Mouse (Mus musculus): ENCODE measurements at regions not wholly inside any gene's neighbourhood (a gene's known extent, or its start where the extent isn't known, plus 50 kb on each side); places are given as distances from the start of the nearest gene placed in this dataset.

DNA sequence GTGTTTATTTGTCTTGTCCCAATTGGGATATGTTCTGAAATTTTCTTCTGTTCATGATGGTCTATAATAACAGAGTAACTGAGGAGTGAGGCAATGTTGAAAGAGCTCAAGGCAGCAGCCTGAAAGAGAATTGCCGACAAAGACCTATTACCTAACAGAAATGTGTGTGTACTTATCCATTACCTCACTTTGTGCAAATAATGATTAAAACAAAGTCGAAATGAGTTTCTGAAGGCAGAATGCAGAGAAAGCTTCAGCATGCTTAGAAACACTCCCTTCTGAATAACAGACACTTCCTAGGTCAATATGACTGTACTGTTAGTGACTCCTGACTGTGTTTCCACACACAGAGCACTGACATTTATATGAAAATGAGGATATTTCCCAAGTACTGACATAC is 63.0 kb downstream of the Kbtbd8 start:
- no peak for DNase-seq

DNA sequence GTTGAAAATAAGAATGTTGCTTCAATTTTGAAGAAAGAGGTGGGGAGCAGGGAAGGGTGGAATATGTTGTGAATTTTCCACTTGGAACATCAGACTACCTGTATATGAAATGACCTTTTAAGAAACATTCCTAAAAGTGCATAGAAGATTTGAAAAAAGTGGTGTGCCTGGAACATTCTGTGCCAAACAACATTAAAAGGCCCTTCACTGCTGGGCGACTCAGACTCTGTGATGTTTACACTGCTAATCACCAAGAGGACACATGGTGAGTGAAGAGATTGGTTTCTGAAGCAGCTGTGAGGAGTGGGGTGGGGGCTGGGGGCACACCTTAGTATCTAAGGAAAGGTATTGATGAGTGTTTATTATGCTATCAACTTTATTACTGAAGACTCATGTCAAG is 65.2 kb downstream of the Kbtbd8 start:
- DNase-seq = no peak

DNA sequence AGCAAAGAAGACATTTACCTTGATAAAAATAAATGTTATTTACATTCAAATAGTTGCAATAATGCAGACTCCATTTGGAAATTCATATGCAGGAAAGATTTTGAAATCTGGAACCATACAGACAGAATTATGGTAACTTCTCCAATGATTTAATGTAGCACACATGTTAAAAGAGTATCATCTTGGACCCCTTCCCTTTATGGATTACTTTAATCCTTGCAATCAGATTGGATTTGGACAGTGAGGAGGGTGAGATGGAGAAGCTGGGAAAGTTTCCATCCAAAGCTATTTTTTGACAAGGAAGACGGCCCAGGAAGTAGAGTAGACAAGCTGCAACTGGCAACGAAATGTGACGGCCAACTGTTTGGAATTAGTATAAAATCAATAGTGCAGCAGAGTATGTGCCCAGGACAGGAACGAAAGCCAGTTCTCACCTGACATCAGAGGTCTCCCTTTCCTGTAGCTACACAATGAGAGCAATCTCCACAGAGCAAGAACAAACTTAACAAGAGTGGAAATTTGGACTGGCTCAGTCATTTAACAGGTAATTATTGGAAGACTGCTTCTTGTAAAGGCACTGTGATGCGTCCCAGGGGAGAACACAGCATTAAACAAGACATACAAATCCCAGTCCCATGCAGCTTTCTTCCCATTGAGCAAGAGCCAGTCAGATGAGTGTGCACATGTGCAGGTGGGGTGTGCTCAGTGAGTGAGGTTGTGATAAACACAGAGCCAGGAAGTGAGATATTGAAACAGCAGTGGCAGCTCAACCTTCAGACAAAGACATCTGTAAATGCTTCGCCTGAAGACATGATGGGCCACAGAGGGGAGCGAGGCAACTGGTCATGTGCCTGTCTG is 68.3 kb downstream of the Kbtbd8 start:
- no peak for DNase-seq

DNA sequence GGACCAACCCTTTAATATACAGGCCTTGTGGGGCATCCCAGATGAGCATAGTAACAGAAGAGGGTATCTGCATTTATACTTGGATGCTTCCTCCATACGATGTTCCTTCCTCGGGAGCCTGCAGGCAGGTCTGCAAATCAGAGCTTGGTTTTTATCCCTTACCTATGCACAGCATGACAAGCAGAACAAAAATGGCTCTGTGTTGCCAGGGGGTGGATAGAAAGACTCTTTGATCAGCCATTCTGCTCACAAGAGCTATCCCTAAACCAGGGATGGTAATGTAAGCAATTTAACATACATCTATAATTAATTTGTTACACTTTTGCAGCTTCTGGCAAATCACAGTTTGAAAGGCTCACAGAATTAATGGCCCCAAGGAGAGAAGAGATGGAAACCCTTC is 79.6 kb downstream of the Kbtbd8 start:
- DNase-seq = no peak

DNA sequence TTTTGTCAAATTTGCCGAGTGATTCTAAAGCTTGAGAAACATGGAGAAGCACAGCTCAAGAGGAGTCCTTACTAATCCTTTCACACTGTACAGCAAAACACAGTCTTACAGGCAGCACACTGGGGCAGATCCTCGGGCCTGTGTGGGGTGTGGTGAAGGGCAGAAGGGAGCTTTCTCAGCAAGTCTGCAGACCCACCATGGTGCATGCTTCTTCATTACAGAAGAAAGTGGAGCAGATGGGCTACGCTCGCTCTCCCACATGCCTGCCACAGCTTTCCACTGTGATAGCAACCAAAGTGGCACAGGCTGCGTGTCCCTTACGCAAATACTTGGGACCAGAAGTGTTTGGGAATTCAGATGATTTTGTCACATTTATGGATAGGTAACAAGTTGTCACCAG is 81.6 kb downstream of the Kbtbd8 start:
- DNase-seq = no peak

DNA sequence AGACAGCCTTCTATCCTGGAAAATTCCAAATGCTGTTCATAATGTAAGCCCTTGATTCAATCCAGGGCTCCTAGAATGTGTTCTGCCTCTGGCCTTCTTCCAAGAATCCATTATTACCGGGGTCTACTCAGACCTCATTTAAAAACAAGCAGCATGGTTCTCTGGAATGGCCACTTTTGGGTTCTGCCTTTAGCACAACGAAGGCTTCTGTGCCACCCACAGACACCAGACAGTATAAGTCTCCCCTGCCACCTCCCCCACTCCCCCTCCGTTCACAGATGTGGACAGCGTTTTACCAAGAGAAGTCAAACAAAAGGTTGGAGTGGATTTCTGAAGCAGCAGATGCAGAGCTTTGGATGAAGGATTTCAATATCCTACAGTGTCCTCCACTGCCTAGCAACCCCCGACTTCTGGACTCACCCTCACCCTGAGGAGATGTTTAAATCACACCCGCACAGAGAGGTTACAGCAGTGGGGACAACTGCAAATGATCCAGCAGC is 85.3 kb downstream of the Kbtbd8 start:
- DNase-seq = no peak

DNA sequence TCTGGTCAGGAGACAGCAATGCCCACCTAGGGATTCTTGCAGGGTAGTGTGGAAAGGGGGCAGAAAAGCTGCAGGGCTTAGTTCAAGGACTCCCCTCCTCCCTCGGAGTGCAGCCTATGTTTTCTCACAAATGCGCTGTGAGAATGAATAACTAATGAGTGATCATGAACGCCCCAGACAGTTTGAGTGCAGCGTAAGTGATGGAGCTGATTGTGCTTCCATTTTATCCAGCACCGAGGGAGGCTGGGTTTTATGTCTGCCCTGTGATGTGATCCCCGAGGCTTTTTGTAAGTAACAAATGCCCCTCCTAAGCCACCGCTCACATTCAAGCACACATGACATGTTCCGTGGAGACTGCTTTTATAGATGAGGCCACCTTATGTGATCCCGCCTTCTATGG is 85.9 kb downstream of the Kbtbd8 start:
- no peak for DNase-seq

DNA sequence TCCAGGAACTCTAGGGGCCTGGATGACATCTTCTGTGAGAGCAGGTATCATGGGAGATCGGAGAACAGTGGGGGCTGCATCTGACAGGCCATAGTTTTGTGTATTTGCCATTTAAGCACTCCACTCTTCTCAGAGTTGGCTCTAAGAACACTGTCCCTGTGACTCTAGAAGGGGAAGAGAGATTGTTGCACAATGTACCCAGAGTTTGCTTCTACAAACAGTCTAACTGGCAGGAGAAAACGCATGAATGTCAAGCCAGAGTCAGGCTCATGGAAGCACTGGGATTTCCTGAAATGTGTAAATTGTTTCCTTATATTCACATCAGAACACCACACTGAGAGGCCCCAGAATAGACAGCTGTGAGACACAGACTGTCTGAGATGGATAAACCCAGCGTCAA is 87.2 kb downstream of the Kbtbd8 start:
- no peak for DNase-seq

DNA sequence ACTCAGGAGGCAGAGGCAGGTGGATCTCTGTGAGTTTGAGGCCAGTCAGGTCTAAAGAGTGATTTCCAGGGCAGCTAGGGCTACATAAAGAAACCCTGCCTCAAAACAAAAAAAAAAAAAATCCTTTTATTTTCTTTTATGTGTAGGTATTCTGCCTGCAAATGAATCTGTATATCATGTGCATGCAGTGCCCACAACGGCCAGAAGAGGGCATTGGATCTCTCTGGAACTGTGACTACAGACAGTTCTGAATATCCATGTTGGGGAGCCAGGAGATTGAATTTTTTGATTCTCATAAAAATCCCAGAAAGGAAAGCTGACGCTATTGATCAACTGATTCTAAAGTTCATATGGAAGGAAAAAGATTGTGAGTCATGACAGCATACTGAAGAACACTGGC is 90.0 kb downstream of the Kbtbd8 start:
- peak; percentile 72 for DNase-seq

DNA sequence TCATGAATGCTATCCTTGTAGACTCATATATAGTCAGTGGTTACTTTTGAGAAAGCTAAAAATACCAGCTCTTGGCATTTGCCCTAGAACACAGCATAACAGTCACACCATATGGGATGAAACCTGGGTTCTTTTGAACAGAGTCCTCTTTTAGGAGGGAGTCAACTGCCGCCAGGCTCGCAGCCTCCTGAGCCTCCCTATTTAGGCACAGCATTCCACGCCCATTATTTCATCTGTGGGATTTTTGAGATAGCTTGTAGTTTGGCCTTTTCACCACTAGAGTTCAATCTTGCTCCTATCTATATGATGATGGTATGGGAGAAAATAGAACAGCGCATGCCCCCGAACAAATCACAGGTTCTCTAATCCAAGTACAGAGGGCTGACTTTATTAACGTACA is 100.4 kb downstream of the Kbtbd8 start:
- DNase-seq = peak; percentile 4

DNA sequence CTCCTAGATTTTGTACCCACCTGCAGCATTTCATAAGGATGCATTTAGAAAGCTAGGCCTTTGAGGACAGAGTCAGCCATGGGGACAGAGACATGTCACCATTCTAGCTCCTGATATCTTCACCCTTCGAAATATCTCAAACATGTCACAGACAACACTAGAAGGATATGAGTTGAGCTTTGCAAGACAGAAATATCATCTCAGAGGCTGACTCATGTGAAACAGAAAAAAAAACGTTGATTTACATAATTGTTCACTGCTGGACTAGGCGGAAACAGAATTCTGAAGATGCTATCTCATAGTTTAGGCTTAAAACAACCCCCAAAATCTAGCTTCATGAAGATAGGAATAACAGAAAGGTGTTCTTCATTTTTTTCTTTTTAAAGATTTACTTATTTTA is 101.8 kb downstream of the Kbtbd8 start:
- no peak for DNase-seq

DNA sequence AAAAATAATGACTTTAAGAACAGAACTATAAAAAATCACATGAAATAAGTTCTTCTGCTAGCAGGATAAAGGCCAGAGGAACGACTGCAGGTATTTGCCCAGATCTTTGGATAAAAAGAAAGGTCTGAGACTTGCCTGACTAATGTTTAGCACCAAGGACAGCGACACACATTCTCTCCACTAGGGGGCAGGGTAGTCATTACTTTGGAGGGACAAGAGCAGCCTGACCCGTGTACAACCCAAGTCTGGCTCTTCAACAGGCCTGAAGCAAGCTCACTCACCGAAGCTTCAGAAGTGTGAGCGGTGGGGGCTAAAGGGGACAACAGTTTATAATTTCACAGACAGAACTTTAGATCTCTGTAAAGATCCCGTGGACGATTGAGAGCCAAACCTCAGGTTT is 98.4 kb upstream of the Gm10234 start:
- peak; percentile 91 for DNase-seq

DNA sequence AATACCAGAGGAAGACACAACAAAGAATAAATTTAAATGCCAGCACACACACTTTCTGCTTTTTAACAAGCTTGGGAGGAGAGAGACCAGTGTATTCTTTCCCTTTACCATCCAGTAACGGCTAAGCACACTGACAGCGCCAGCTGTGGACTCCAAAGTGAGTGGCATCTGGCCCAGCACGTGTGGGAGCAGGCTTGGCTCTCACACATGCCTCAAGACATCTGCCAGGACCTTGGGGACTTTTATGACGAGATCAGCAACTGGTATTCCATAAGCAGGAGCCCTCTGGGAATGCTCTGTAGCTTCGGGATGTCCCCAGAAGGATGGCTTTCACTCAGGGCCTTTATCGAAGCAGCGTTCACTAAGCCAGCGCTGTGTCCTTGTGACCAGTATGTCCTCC is 92.0 kb upstream of the Gm10234 start:
- DNase-seq = no peak

DNA sequence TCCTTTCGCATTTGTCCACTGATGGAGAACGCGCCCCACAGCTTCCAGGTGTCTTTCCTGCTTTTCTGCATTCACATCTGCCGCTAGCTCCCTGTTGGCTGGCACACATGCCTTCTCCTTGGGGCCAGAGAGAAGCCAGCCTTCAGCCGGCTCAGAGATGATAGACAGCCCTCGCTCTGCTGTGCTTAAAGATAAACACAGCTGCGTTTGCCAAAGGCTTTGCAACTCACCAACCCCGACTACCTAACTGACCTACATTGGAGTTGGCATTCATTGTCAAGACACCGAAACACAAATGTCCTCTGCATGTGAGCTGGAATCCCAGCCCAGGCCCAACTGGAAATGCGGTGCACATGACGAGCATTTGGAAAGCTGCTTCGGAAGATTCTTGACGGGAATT is 87.2 kb upstream of the Gm10234 start:
- no peak for DNase-seq

DNA sequence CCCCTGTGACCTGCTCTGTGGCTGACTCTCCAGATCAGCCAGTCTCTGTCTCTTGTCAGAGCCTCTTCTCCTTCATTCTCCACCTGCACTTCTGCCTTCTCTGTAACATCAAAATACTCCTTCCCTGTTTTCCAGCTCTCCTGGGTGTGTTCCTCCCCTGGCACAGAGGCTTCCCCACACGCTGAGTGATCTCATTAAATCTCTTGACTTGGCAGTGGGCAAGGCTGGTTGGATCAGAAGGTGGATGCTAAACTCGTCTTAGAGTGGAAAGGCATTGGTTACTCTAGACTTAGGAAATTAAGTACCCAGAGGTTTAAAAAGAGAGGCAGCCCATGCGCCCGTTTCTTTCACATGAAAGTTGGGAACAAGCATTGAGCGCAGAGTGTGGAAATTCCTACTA is 78.3 kb upstream of the Gm10234 start:
- DNase-seq = no peak

DNA sequence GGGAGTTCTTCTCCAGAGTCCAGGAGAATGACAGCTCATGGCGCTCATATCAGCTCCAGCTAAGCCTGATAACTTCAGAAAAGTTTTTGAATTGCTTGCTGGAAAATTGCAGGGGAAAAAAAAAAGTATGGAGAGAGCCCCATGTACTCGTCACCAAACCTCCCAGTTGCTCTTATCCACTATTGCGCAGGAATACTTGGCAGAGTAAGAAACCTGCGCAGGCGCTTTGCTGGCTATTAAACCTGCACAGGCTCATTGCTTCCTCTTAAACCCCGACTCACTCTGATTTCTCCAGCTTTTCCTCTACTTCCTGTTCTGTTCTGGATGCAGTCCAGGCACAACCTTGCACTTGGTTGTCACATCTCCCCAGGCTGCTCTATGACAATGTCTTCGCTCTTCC is 77.0 kb upstream of the Gm10234 start:
- no peak for DNase-seq

DNA sequence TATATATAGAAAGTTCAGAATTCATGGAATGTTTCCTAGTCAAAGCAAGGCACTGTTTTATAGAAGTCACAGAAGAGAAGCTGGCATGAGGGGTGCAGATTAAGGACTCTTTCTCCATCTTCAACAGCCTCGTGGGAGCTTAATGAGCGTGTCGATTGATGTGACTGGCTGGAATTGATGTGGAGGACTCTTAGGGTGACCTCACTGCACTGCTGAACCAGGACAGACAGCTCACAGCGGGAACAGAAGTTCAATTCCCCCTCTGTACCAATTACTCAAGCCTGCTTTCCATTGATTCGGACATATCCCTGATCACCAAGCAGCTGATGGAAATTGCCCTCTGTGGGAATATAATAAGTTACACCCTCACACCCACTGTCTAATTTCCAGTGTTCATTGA is 65.6 kb upstream of the Gm10234 start:
- DNase-seq = no peak

DNA sequence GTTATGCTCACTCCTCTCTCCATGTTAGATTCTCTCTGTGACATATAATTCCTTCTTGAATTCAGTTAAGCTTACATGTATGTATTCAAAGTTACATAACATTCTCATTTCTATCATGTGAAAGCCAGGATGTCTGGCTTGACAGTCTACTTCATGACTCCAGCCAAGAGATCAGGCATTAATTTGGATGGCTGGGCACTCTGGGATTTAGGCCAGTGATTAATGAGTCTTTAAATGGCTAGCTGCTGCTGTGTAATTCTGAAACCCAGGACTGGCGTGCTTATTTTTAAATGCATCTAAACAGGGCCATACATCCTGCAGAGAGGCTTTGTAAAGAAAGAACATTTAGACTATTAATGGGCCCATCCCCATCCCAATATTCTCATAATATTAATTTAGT is 60.9 kb upstream of the Gm10234 start:
- no peak for DNase-seq

DNA sequence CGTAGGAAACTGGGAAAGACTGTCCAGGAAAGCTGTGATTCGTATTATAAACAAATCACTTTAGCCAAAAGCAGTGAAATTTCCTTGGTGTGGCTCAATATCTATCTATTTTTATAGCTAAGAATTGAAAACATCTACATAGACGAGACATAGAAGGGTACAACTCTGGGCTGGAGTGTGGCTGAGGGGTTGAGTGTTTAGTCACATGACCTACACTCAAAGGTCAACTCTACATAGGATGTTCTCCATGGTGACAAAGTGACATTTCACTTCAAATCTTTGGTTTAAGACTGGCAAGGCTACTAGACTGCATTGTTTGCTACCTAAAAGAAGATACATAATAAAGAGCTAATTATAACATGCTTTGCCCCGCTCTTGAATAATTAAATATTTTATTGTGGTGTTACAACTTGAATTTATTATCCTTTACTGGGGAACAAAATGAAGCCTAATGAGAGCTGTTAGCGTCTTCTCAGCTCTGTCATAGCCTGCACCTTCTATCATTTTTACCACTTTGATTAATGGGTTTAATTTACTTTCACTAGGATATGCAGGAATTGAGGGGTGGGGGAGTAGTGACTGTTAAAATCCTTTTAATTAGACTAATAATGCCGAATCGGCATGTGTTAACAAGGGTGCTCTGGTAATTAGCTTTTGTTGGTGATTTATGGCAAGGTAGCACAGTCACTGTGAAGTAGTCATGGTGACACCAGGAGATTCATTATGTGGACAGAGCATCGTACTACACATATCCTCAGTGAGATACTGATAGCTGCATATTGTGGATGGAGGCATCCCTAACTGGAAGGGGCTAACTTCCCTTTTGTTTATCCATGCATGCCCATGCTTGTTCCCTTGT is 57.7 kb upstream of the Gm10234 start:
- DNase-seq = no peak

DNA sequence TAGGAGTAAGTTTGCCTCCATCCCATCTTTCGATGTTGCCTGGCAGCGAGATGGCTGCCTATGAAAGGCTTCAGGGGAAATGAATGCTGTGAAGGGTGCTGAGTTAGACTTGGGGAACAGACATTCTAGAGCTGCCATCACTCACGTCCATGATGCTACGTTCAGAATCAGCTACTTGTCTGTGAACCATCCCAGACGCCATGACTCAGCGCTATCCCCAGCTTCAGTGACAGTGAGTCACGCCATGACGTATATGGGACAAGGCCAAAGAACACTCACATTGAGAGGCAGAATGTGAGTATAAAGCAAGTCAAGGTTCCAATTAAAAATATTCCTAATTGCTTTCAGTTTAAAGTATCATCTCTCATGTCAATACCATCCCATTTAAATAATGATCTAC is 52.4 kb upstream of the Gm10234 start:
- no peak for DNase-seq

Measured in kidney, postnatal 10 days (tissue).